Mouse (Mus musculus) midbrain, embryonic 16.5 days (tissue): ENCODE data around the gene Pglyrp1. TPM values are rescaled to one million over a fixed set of nuclear protein-coding genes. Genes with fewer than 3 reads are reported as not detected.

ENCODE experiments used
- ATAC-seq: fragments of 200-750 bp; cut with Nextera tagmentation; 2 replicates; pipeline ENCODE4 v1.8.0; 2017; ENCODE audit warnings: moderate TSS enrichment
- H3K27ac ChIP-seq: fragments of 300-500 bp; sonication (generic); 2 replicates; pipeline ENCODE4 v1.5.1; 2014; ENCODE audit warnings: mild to moderate bottlenecking, low read length, mixed read lengths
- H3K27me3 ChIP-seq: fragments of 300-500 bp; sonication (generic); 2 replicates; pipeline ENCODE4 v1.6.1; 2014; ENCODE audit warnings: low read depth, low read length, mixed read lengths; ENCODE audit not compliant: control insufficient read depth, insufficient read depth
- H3K36me3 ChIP-seq: fragments of 300-500 bp; sonication (generic); 2 replicates; pipeline ENCODE4 v1.6.1; 2014; ENCODE audit warnings: mild to moderate bottlenecking, low read length, moderate library complexity, mixed read lengths; ENCODE audit not compliant: control insufficient read depth, insufficient read depth
- H3K4me1 ChIP-seq: fragments of 300-500 bp; sonication (generic); 2 replicates; pipeline ENCODE4 v1.6.1; 2014; ENCODE audit warnings: mild to moderate bottlenecking, low read length, mixed read lengths; ENCODE audit not compliant: control insufficient read depth, insufficient read depth
- H3K4me2 ChIP-seq: fragments of 300-500 bp; sonication (generic); 2 replicates; pipeline ENCODE4 v1.6.1; 2014; ENCODE audit warnings: mild to moderate bottlenecking, low read length, mixed read lengths
- H3K4me3 ChIP-seq: fragments of 300-500 bp; sonication (generic); 2 replicates; pipeline ENCODE4 v1.5.1; 2014; ENCODE audit warnings: low read depth, mild to moderate bottlenecking, low read length, moderate library complexity, mixed read lengths
- H3K9ac ChIP-seq: fragments of 300-500 bp; sonication (generic); 2 replicates; pipeline ENCODE4 v1.6.1; 2014; ENCODE audit warnings: low read depth, low read length, mixed read lengths
- H3K9me3 ChIP-seq: fragments of 300-500 bp; sonication (generic); replicated peaks from 2 replicates; pipeline ENCODE4 v1.6.1; 2014; ENCODE audit warnings: mild to moderate bottlenecking, low read length, mixed read lengths; ENCODE audit not compliant: control insufficient read depth, poor library complexity, severe bottlenecking
- WGBS: fragments of 180-500 bp; shearing (Covaris S2); extraction: QIAGEN DNeasy Blood & Tissue Kit; methylation state at CpG from one replicate; pipeline ENCODE4 v1.1.7; 2014; 5-methylcytosine and 5-hydroxymethylcytosine counted together
- polyA plus RNA-seq: library from polyadenylated mRNA; unstranded; fragments of >200 nt; fragmentation: Nextera tagmentation; extraction: Ambion mirVana; gene quantifications from 2 replicates; pipeline ENCODE4 v1.2.1, GENCODE M21; 2015

Pglyrp1 gene
- polyA plus RNA-seq, 1 experiment from 2014 or later = 29.9 TPM

DNA sequence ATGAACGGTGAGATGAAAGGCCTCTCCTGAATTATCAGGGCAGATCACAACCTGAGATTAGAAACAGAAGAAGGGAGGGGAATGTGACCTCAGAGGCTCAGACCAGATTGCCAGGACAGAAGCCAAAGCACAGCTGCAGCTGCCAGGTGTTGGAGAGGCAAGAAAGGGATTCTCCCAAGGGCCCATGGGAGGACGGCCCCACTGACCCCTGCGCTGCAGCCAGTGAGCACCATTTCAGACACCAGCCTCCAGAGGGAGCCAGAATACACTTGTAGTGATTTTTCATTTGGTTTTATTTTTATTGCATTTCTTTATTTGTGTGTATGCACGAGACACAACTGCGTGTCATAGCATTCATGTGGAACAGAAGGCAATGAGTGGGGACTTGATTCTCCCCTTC lies 25.4 kb downstream of the Pglyrp1 start:
- no peak overlapping the region for H3K4me3 ChIP-seq
- H3K9me3 ChIP-seq = no peaks in the 10 kb centered on the region
- no peaks in the 10 kb centered on the region for H3K36me3 ChIP-seq
- WGBS = 24% methylated on average over 5 of the region's 5 CpGs
- no peak overlapping the region for H3K9ac ChIP-seq
- no peak overlapping the region for H3K27ac ChIP-seq
- ATAC-seq = no peak
- H3K27me3 ChIP-seq = no peaks in the 10 kb centered on the region
- no peak overlapping the region for H3K4me2 ChIP-seq
- H3K4me1 ChIP-seq = peaks cover 13% of the 10 kb centered on the region; the same call in 1 of the 2 replicates

- Histone ChIP-seq H3K9ac (no peak overlapping the region), H3K4me2 (no peak overlapping the region), H3K4me1 (no peaks in the 10 kb centered on the region), H3K4me3 (no peak overlapping the region), H3K27ac (no peak overlapping the region), H3K27me3 (no peaks in the 10 kb centered on the region), H3K9me3 (no peaks in the 10 kb centered on the region), H3K36me3 (no peaks in the 10 kb centered on the region)
- 88% methylated on average over 2 of the region's 2 CpGs for WGBS
- ATAC-seq = no peak
Measured at GRCm38 (mm10) chr7:18900513-18900912, 29.4 kb downstream of the Pglyrp1 start.

DNA sequence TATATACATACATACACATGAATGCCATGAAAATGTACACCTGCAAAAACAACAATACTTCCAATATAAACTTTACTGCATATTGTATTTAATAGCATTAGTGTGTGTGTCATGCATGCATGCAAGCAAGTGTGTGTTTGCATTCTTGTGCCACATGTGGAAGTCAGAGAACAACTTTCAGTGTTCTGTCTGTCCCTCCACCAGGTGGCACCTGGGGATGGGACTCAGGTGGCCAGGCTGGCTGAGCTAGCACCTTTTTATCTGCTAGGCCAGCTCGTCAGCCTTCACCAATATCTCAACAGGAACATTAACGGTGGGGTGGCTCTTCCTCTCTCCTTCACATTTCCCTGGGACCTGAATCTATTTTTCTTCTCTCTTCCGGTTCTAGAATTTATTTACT lies 31.4 kb downstream of the Pglyrp1 start:
- H3K36me3 ChIP-seq = no peaks in the 10 kb centered on the region
- no peak overlapping the region for H3K27ac ChIP-seq
- H3K4me1 ChIP-seq = no peaks in the 10 kb centered on the region
- H3K9me3 ChIP-seq = no peaks in the 10 kb centered on the region
- H3K4me3 ChIP-seq = no peak overlapping the region
- H3K4me2 ChIP-seq = no peak overlapping the region
- WGBS = 58% methylated on average over 3 of the region's 3 CpGs
- no peaks in the 10 kb centered on the region for H3K27me3 ChIP-seq
- H3K9ac ChIP-seq = no peak overlapping the region
- no peak for ATAC-seq

GRCm38 (mm10) chr7:18904971-18905370 lies 33.8 kb downstream of the Pglyrp1 start:
- no peak overlapping the region for H3K4me2 ChIP-seq
- H3K27me3 ChIP-seq = no peaks in the 10 kb centered on the region
- 71% methylated on average over 3 of the region's 3 CpGs for WGBS
- no peak for ATAC-seq
- H3K36me3 ChIP-seq = no peaks in the 10 kb centered on the region
- no peak overlapping the region for H3K27ac ChIP-seq
- peaks cover 12% of the 10 kb centered on the region for H3K4me1 ChIP-seq
- no peak overlapping the region for H3K4me3 ChIP-seq
- H3K9me3 ChIP-seq = no peaks in the 10 kb centered on the region
- no peak overlapping the region for H3K9ac ChIP-seq

GRCm38 (mm10) chr7:18909797-18910196 lies 38.7 kb downstream of the Pglyrp1 start:
- Histone ChIP-seq H3K9me3 (no peaks in the 10 kb centered on the region), H3K36me3 (no peaks in the 10 kb centered on the region), H3K27ac (no peak overlapping the region), H3K4me1 (peaks cover 17% of the 10 kb centered on the region), H3K9ac (peak overlapping the region; percentile 49), H3K4me3 (peak overlapping the region; percentile 59), H3K27me3 (no peaks in the 10 kb centered on the region), H3K4me2 (peak overlapping the region; percentile 68)
- peak; percentile 30 for ATAC-seq
- WGBS = 8% methylated on average over 17 of the region's 17 CpGs

DNA sequence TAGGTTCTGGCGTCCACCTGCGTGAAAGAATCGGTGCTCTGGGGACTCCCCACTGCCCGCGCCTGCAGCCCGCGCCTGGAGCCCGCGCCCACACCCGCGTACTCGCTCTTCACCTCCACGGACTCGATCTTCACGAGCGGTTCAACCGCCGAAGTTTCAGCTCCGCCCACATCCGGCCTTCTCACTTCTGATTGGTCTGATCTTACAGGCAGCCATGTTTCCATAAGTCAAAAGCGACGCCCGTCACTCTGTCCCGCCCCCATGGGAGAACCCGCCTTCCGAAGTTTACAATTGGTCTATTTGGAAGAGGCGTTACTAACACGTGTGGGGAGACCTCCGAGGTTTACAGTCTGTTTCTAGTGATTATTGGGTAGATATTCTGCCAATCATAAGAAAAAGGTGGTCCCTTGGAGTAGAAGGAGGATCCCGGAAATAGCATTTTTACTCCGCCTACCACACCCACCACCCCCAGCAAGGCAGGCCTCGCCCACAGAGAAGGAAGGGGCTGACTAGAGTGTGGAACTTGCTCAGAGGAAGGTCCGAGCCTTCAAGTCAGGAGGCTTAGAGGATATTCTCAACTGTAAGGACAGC lies 39.2 kb downstream of the Pglyrp1 start, which contains the start of gene Ccdc61:
TSS of gene Ccdc61 (minus strand) at position 175 of the 591 bp plus-strand sequence.
- peak within 1 kb of the TSS; percentile 74 for H3K4me2 ChIP-seq
- H3K9me3 ChIP-seq = no peaks in the 10 kb centered on the region
- H3K27ac ChIP-seq = peak within 1 kb of the TSS; percentile 67
- H3K4me1 ChIP-seq = peaks cover 17% of the 10 kb centered on the region
- no peaks in the 10 kb centered on the region for H3K36me3 ChIP-seq
- H3K27me3 ChIP-seq = no peaks in the 10 kb centered on the region
- peak; percentile 99 for ATAC-seq
- peak within 1 kb of the TSS; percentile 58 for H3K9ac ChIP-seq
- peak within 1 kb of the TSS; percentile 59 for H3K4me3 ChIP-seq
- WGBS = under 1% methylated on average over 33 of the region's 33 CpGs

- WGBS = 66% methylated on average over 4 of the region's 4 CpGs
- Histone ChIP-seq H3K27ac (no peak overlapping the region), H3K4me2 (no peak overlapping the region), H3K27me3 (no peaks in the 10 kb centered on the region), H3K36me3 (no peaks in the 10 kb centered on the region), H3K4me3 (no peak overlapping the region), H3K4me1 (peaks cover 8% of the 10 kb centered on the region), H3K9me3 (no peaks in the 10 kb centered on the region), H3K9ac (no peak overlapping the region)
- no peak for ATAC-seq
Measured at GRCm38 (mm10) chr7:18916254-18916653, 45.1 kb downstream of the Pglyrp1 start.

- Histone ChIP-seq H3K27me3 (no peaks in the 10 kb centered on the region), H3K4me3 (no peak overlapping the region), H3K4me2 (no peak overlapping the region), H3K36me3 (no peaks in the 10 kb centered on the region), H3K4me1 (peaks cover 24% of the 10 kb centered on the region), H3K9me3 (no peaks in the 10 kb centered on the region), H3K27ac (no peak overlapping the region), H3K9ac (no peak overlapping the region)
- whole genome bisulfite sequencing = 70% methylated on average over 3 of the region's 3 CpGs
- no peak for ATAC-seq
Measured at GRCm38 (mm10) chr7:18917931-18918330, 46.8 kb downstream of the Pglyrp1 start.

DNA sequence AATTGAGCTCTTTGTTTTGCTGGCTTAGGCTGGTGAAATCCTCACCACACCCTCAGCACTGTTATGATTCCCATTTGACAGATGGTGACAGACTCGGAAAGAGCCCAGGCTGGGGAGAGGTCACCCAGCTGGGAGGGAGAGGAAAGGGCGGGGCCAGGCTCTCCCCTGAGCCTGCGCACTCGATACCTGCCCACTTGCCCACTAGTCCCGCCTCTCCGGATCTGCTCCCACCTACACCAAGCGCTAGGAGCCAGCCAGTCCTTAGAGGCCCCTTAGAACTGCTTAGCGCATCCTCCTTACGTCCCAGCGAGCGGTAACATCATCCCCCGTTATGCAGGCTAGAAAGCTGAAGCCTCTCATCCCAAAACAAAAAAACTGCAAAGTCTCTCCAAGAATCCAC lies 49.9 kb downstream of the Pglyrp1 start:
- 3% methylated on average over 12 of the region's 12 CpGs for WGBS
- H3K9me3 ChIP-seq = no peaks in the 10 kb centered on the region
- H3K27me3 ChIP-seq = no peaks in the 10 kb centered on the region
- 0 out of 2 replicates have a peak, but pooled peaks have one; percentile 8 for ATAC-seq
- no peaks in the 10 kb centered on the region for H3K36me3 ChIP-seq
- peaks cover 44% of the 10 kb centered on the region for H3K4me1 ChIP-seq
- H3K9ac ChIP-seq = peak overlapping the region; percentile 13
- peak overlapping the region; percentile 73 for H3K27ac ChIP-seq
- no peak overlapping the region for H3K4me3 ChIP-seq
- H3K4me2 ChIP-seq = peak overlapping the region; percentile 39
